Mouse (Mus musculus) intestine, embryonic 16.5 days (tissue): ENCODE data around the gene Smad9. TPM values are rescaled to one million over a fixed set of nuclear protein-coding genes. Genes with fewer than 3 reads are reported as not detected.

Source experiments
- ATAC-seq: fragments of 200-750 bp; cut with Nextera tagmentation; 2 replicates; pipeline ENCODE4 v1.8.0; 2017; ENCODE audit warnings: moderate TSS enrichment, moderate library complexity
- H3K27ac ChIP-seq: fragments of 300-500 bp; sonication (generic); 2 replicates; pipeline ENCODE4 v1.5.1; 2014; ENCODE audit warnings: mild to moderate bottlenecking, low read length
- H3K27me3 ChIP-seq: fragments of 300-500 bp; sonication (generic); replicated peaks from 2 replicates; pipeline ENCODE4 v1.6.1; 2014; ENCODE audit warnings: low read length, control low read depth, mixed read lengths; ENCODE audit not compliant: control insufficient read depth, insufficient read depth
- H3K36me3 ChIP-seq: fragments of 300-500 bp; sonication (generic); 2 replicates; pipeline ENCODE4 v1.6.1; 2014; ENCODE audit warnings: low read length, control low read depth; ENCODE audit not compliant: control insufficient read depth, insufficient read depth
- H3K4me1 ChIP-seq: fragments of 300-500 bp; sonication (generic); 2 replicates; pipeline ENCODE4 v1.6.1; 2014; ENCODE audit warnings: low read length, control low read depth, mixed read lengths; ENCODE audit not compliant: control insufficient read depth, insufficient read depth
- H3K4me2 ChIP-seq: fragments of 300-500 bp; sonication (generic); 2 replicates; pipeline ENCODE4 v1.6.1; 2014; ENCODE audit warnings: low read depth, low read length, control low read depth
- H3K4me3 ChIP-seq: fragments of 300-500 bp; sonication (generic); 2 replicates; pipeline ENCODE4 v1.5.1; 2014; ENCODE audit warnings: mild to moderate bottlenecking, low read length
- H3K9ac ChIP-seq: fragments of 300-500 bp; sonication (generic); 2 replicates; pipeline ENCODE4 v1.6.1; 2014; ENCODE audit warnings: low read depth, low read length
- H3K9me3 ChIP-seq: fragments of 300-500 bp; sonication (generic); 2 replicates; pipeline ENCODE4 v1.6.1; 2016; ENCODE audit warnings: low read length, control low read depth; ENCODE audit not compliant: control insufficient read depth
- WGBS: fragments of 180-500 bp; shearing (Covaris S2); extraction: QIAGEN DNeasy Blood & Tissue Kit; methylation state at CpG from one replicate; pipeline ENCODE4 v1.1.7; 2014; 5-methylcytosine and 5-hydroxymethylcytosine counted together
- polyA plus RNA-seq: library from polyadenylated mRNA; unstranded; fragments of >200 nt; fragmentation: Nextera tagmentation; extraction: Ambion mirVana; gene quantifications from 2 replicates; pipeline ENCODE4 v1.2.1, GENCODE M21; 2015

The Smad9 gene
- polyA plus RNA-seq, 1 experiment from 2014 or later = 1.4 TPM

GRCm38 (mm10) chr3:54728100-54728499 lies 27.3 kb upstream of the Smad9 start:
- Histone ChIP-seq H3K9ac (no peak overlapping the region), H3K36me3 (peaks cover 10% of the 10 kb centered on the region), H3K27me3 (no peaks in the 10 kb centered on the region), H3K4me1 (no peaks in the 10 kb centered on the region), H3K9me3 (no peaks in the 10 kb centered on the region), H3K4me3 (no peak overlapping the region), H3K4me2 (no peak overlapping the region), H3K27ac (no peak overlapping the region)
- 90% methylated on average over 6 of the region's 6 CpGs for WGBS
- no peak for ATAC-seq

- WGBS = 69% methylated on average over 8 of the region's 8 CpGs
- peaks cover 10% of the 10 kb centered on the region for H3K36me3 ChIP-seq
- ATAC-seq = no peak
Measured at GRCm38 (mm10) chr3:54731626-54732150, 23.7 kb upstream of the Smad9 start.

GRCm38 (mm10) chr3:54732371-54732770 lies 23.0 kb upstream of the Smad9 start:
- ATAC-seq = no peak
- Histone ChIP-seq H3K36me3 (peaks cover 10% of the 10 kb centered on the region), H3K27ac (no peak overlapping the region), H3K9me3 (no peaks in the 10 kb centered on the region), H3K4me3 (no peak overlapping the region), H3K9ac (no peak overlapping the region), H3K4me2 (no peak overlapping the region), H3K27me3 (no peaks in the 10 kb centered on the region), H3K4me1 (peaks cover 3% of the 10 kb centered on the region; the same call in 1 of the 2 replicates)
- 84% methylated on average over 4 of the region's 4 CpGs for WGBS

More at GRCm38 (mm10) chr3:54731626-54732150, 23.7 kb upstream of the Smad9 start:
- no peak overlapping the region for H3K9ac ChIP-seq
- no peaks in the 10 kb centered on the region for H3K27me3 ChIP-seq
- no peak overlapping the region for H3K4me2 ChIP-seq
- H3K4me1 ChIP-seq = peaks cover 3% of the 10 kb centered on the region; the same call in 1 of the 2 replicates
- H3K27ac ChIP-seq = no peak overlapping the region
- no peak overlapping the region for H3K4me3 ChIP-seq
- no peaks in the 10 kb centered on the region for H3K9me3 ChIP-seq

- peak; percentile 96 for ATAC-seq
- H3K27ac ChIP-seq = peak overlapping the region; percentile 100
- peak overlapping the region; percentile 92 for H3K4me3 ChIP-seq
- peaks cover 3% of the 10 kb centered on the region; the same call in 1 of the 2 replicates for H3K4me1 ChIP-seq
- peaks cover 3% of the 10 kb centered on the region; the same call in 1 of the 2 replicates for H3K36me3 ChIP-seq
- H3K9ac ChIP-seq = peak overlapping the region; percentile 97
- H3K27me3 ChIP-seq = no peaks in the 10 kb centered on the region
- H3K9me3 ChIP-seq = no peaks in the 10 kb centered on the region
- H3K4me2 ChIP-seq = peak overlapping the region; percentile 86
- under 1% methylated on average over 84 of the region's 84 CpGs for WGBS
Measured at GRCm38 (mm10) chr3:54734411-54735246, 20.8 kb upstream of the Smad9 start.

- ATAC-seq = peak; percentile 94
- no peaks in the 10 kb centered on the region for H3K27me3 ChIP-seq
Measured at GRCm38 (mm10) chr3:54735247-54736046, 19.9 kb upstream of the Smad9 start, which contains the start of the genes Exosc8 and Alg5. Gene Exosc8 (minus strand): TSS chr3:54735393. Gene Alg5 (plus strand): TSS chr3:54735539.

GRCm38 (mm10) chr3:54736101-54736927 lies 19.1 kb upstream of the Smad9 start:
- H3K27ac ChIP-seq = peak overlapping the region; percentile 100
- H3K9ac ChIP-seq = peak overlapping the region; percentile 97
- H3K4me2 ChIP-seq = peak overlapping the region; percentile 86
- WGBS = 55% methylated on average over 18 of the region's 18 CpGs
- peaks cover 3% of the 10 kb centered on the region; the same call in 1 of the 2 replicates for H3K4me1 ChIP-seq
- ATAC-seq = no peak
- H3K4me3 ChIP-seq = peak overlapping the region; percentile 92
- no peaks in the 10 kb centered on the region for H3K27me3 ChIP-seq
- no peaks in the 10 kb centered on the region for H3K9me3 ChIP-seq
- H3K36me3 ChIP-seq = peaks cover 6% of the 10 kb centered on the region

More at GRCm38 (mm10) chr3:54735247-54736046, 19.9 kb upstream of the Smad9 start, which contains the start of the genes Exosc8 and Alg5:
- Histone ChIP-seq H3K36me3 (peaks cover 5% of the 10 kb centered on the region; the same call in 1 of the 2 replicates), H3K4me3 (peak within 1 kb of the TSS; percentile 92), H3K27ac (peak within 1 kb of the TSS; percentile 100), H3K4me1 (peaks cover 3% of the 10 kb centered on the region; the same call in 1 of the 2 replicates), H3K9me3 (no peaks in the 10 kb centered on the region), H3K9ac (peak within 1 kb of the TSS; percentile 97), H3K4me2 (peak within 1 kb of the TSS; percentile 86)
- WGBS = under 1% methylated on average over 50 of the region's 65 CpGs

GRCm38 (mm10) chr3:54737317-54737716 lies 18.1 kb upstream of the Smad9 start:
- Histone ChIP-seq H3K9me3 (no peaks in the 10 kb centered on the region), H3K4me3 (no peak overlapping the region), H3K27ac (no peak overlapping the region), H3K9ac (no peak overlapping the region), H3K4me1 (peaks cover 3% of the 10 kb centered on the region; the same call in 1 of the 2 replicates), H3K27me3 (no peaks in the 10 kb centered on the region), H3K4me2 (no peak overlapping the region), H3K36me3 (peaks cover 11% of the 10 kb centered on the region)
- no peak for ATAC-seq
- WGBS = 92% methylated on average over 8 of the region's 8 CpGs

- Histone ChIP-seq H3K4me1 (no peaks in the 10 kb centered on the region), H3K9me3 (no peaks in the 10 kb centered on the region), H3K9ac (no peak overlapping the region), H3K4me2 (no peak overlapping the region), H3K27ac (no peak overlapping the region), H3K27me3 (no peaks in the 10 kb centered on the region), H3K4me3 (no peak overlapping the region), H3K36me3 (peaks cover 41% of the 10 kb centered on the region)
- WGBS = 81% methylated on average over 11 of the region's 11 CpGs
- peak; percentile 50 for ATAC-seq
Measured at GRCm38 (mm10) chr3:54741965-54742364, 13.4 kb upstream of the Smad9 start.
